Mouse (Mus musculus) hindbrain, embryonic 14.5 days (tissue): ENCODE measurements around the gene Il1f8. TPM values are rescaled to one million over a fixed set of nuclear protein-coding genes. Genes with fewer than 3 reads are reported as not detected.

Experiments used
- ATAC-seq: fragments of 200-750 bp; cut with Nextera tagmentation; 2 replicates; pipeline ENCODE4 v1.8.0; 2017; ENCODE audit warnings: moderate number of reproducible peaks, mild to moderate bottlenecking, moderate TSS enrichment, moderate library complexity; ENCODE audit not compliant: low FRiP score
- DNase-seq: peaks from one replicate; pipeline ENCODE4 v3.0.0-alpha.2; 2015; ENCODE audit warnings: low spot score
- H3K27ac ChIP-seq: fragments of 300-500 bp; sonication (generic); 2 replicates; pipeline ENCODE4 v1.5.1; 2014; ENCODE audit warnings: mild to moderate bottlenecking, moderate library complexity
- H3K27me3 ChIP-seq: fragments of 300-500 bp; sonication (generic); 2 replicates; pipeline ENCODE4 v1.6.1; 2014; ENCODE audit warnings: mild to moderate bottlenecking, low read length, mixed read lengths; ENCODE audit not compliant: control insufficient read depth, insufficient read depth
- H3K36me3 ChIP-seq: fragments of 300-500 bp; sonication (generic); replicated peaks from 2 replicates; pipeline ENCODE4 v1.6.1; 2014; ENCODE audit not compliant: control insufficient read depth, insufficient read depth
- H3K4me1 ChIP-seq: fragments of 300-500 bp; sonication (generic); replicated peaks from 2 replicates; pipeline ENCODE4 v1.6.1; 2014; ENCODE audit warnings: antibody characterized with exemption, low read length, mixed read lengths; ENCODE audit not compliant: control insufficient read depth, insufficient read depth
- H3K4me2 ChIP-seq: fragments of 300-500 bp; sonication (generic); replicated peaks from 2 replicates; pipeline ENCODE4 v1.6.1; 2014; ENCODE audit warnings: mild to moderate bottlenecking, moderate library complexity
- H3K4me3 ChIP-seq: fragments of 300-500 bp; sonication (generic); replicated peaks from 2 replicates; pipeline ENCODE4 v1.5.1; 2014; ENCODE audit warnings: mild to moderate bottlenecking, low read length
- H3K9ac ChIP-seq: fragments of 300-500 bp; sonication (generic); 2 replicates; pipeline ENCODE4 v1.6.1; 2014
- H3K9me3 ChIP-seq: fragments of 300-500 bp; sonication (generic); 2 replicates; pipeline ENCODE4 v1.6.1; 2016; ENCODE audit warnings: low read length; ENCODE audit not compliant: control insufficient read depth
- WGBS: fragments of 180-500 bp; shearing (Covaris S2); extraction: QIAGEN DNeasy Blood & Tissue Kit; methylation state at CpG from one replicate; pipeline ENCODE4 v1.1.7; 2014; 5-methylcytosine and 5-hydroxymethylcytosine counted together
- polyA plus RNA-seq: library from polyadenylated mRNA; unstranded; fragments of >200 nt; fragmentation: Nextera tagmentation; extraction: Ambion mirVana; gene quantifications from 2 replicates; pipeline ENCODE4 v1.2.1, GENCODE M21; 2014

Il1f8 gene
- polyA plus RNA-seq, 1 experiment from 2014 or later: not detected

DNA sequence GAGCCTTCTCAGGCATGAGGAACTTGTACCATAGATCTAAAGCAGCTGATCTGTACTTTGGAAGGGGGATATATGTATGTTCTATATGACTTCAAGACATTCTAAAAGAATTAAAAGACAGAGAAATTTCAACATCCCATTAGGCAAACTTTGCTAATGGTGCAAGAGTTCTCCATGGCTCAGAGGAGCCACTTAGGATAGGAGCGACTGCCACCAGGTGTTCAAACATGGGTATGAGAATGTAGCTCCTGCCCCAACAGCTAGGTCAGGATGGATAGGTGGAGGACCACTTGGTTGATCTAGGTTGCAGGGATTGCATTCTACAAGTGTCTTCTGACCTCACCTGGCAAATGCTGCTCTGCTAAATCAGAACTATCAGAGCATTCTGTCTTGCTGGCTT, 35.2 kb downstream of the Il1f8 start:
- no peaks in the 10 kb centered on the region for H3K4me1 ChIP-seq
- ATAC-seq (no peak), DNase-seq (no peak)
- no peak overlapping the region for H3K4me3 ChIP-seq
- H3K9ac ChIP-seq: no peak overlapping the region
- H3K36me3 ChIP-seq: no peaks in the 10 kb centered on the region
- no peak overlapping the region for H3K27ac ChIP-seq
- no peak overlapping the region for H3K4me2 ChIP-seq
- 76% methylated on average over 1 of the region's 1 CpGs for WGBS
- no peaks in the 10 kb centered on the region for H3K27me3 ChIP-seq
- no peaks in the 10 kb centered on the region for H3K9me3 ChIP-seq

Other genes with a start within 250 kb of the Il1f8 start
- gene Hnmt, start 103.8 kb upstream of the Il1f8 start, polyA plus RNA-seq: 12.4 and 13.9 TPM in 2 replicates
- not detected in 2 replicates for gene Tbpl2, start 56.6 kb upstream of the Il1f8 start, polyA plus RNA-seq
- not detected in 2 replicates for gene Il1f9, start 33.3 kb downstream of the Il1f8 start, polyA plus RNA-seq
- gene Il1f6, start 62.3 kb downstream of the Il1f8 start, polyA plus RNA-seq: not detected in 2 replicates
- not detected in 2 replicates for gene Il1f5, start 123.8 kb downstream of the Il1f8 start, polyA plus RNA-seq
- gene Il1f10, start 138.0 kb downstream of the Il1f8 start, polyA plus RNA-seq: not detected in 2 replicates
- gene Il1rn, start 183.7 kb downstream of the Il1f8 start, polyA plus RNA-seq: not detected in 2 replicates
- gene Psd4, start 214.4 kb downstream of the Il1f8 start, polyA plus RNA-seq: 0.44 and 1.4 TPM in 2 replicates